In the genomic region with DNA sequence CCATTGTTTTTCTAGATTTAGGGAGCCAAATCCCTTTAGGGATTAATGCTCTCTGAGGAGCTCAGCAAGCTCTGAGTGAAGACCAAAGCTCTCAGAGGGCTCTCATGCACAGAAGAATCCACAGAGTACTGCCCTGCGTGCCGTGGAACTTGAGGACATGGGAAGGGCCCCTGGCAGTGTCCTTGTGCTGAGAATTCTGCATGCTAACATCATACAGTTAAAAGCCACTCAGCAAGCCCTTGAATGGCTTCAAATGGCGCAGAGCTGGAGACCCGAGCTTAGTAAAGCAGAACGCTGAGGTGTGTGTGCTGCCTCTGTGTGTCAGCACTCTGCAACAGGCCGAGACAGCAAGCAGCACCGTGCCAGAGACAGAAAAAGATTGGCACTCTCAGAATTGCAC, we compare ENCODE assay signal across 14 mouse cellular contexts.
"Had no signal": no experiment of that assay in that cellular context is flagged by ENCODE, and none has a peak within 500 bp of the region (broad histone marks: within the 10 kb centered on the region; RNA-seq: fewer than 3 reads in every experiment).

No protein-coding gene starts in this region.

- H3K27me3 ChIP-seq: limb, embryonic 15.5 days; liver, embryonic 12.5 days; megakaryocyte, embryonic 14.5 days; midbrain, embryonic 15.5 days; neural tube, embryonic 12.5 days had no signal

- H3K4me2 ChIP-seq: limb, embryonic 15.5 days; liver, embryonic 12.5 days; midbrain, embryonic 11.5 days; midbrain, embryonic 15.5 days; neural tube, embryonic 12.5 days had no signal

- H3K27ac ChIP-seq: kidney, postnatal 0 days; limb, embryonic 15.5 days; liver, embryonic 12.5 days; macrophage; midbrain, embryonic 15.5 days; neural tube, embryonic 12.5 days; stomach, postnatal 0 days had no signal

- H3K4me3 ChIP-seq: limb, embryonic 15.5 days; liver, embryonic 12.5 days; megakaryocyte, embryonic 14.5 days; midbrain, embryonic 15.5 days; neural tube, embryonic 12.5 days had no signal

- ATAC-seq: liver, embryonic 12.5 days; midbrain, embryonic 15.5 days had no signal

- H3K9ac ChIP-seq: limb, embryonic 15.5 days; liver, embryonic 12.5 days; midbrain, embryonic 15.5 days; neural tube, embryonic 12.5 days had no signal

- H3K36me3 ChIP-seq: midbrain, embryonic 15.5 days; neural tube, embryonic 12.5 days had no signal

- H3K4me1 ChIP-seq: liver, embryonic 12.5 days; neural tube, embryonic 12.5 days had no signal

- DNase-seq: kidney, adult 9 months; kidney, postnatal 36 days; layer of hippocampus, adult 9-11 months; layer of hippocampus, postnatal 36 days; thymus, postnatal 14 days had no signal

- H3K9me3 ChIP-seq: limb, embryonic 15.5 days; liver, embryonic 12.5 days; megakaryocyte, embryonic 14.5 days; midbrain, embryonic 15.5 days; neural tube, embryonic 12.5 days had no signal
